Mouse (Mus musculus): ENCODE measurements around the gene Stpg3. TPM values are rescaled to one million over a fixed set of nuclear protein-coding genes. Genes with fewer than 3 reads are reported as not detected.

The Stpg3 gene
- not detected in 2 replicates for polyA plus RNA-seq (2012; rRNA removed)
- not detected in 2 replicates for polyA plus RNA-seq (2014; fragmentation: Nextera tagmentation; extraction: Ambion mirVana)

DNA sequence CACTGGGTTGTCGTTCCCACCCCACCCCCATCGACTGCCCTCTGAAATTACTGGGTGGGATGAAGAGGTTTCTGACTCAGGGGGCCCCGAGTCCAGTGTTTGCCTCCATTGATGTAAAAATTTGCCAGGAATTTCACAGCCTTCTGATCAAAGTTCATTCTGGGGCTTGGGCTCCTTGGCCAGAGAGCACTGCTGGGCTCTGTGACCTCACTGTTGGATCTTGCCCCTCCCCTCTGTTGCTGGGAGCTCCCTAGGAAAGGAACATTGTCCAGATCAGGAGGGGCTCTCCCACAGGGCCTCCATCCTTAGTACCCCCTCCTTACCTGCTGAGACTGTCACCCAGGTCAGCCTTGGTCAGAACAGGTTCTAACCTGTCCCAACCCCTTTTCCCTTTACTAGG, at the start of gene Stpg3:
Gene Stpg3 (minus strand): TSS at position 194 of the 400 bp plus-strand sequence.
- 73% methylated on average over 3 of the region's 3 CpGs for WGBS (ENCODE audit: insufficient replicate concordance)
- ATAC-seq (ENCODE audit: insufficient read depth) = no peak
- no peak for DNase-seq (ENCODE audit: low read depth in 3 of 3, low spot score in 3 of 3)
- H3K4me1 ChIP-seq (replicated peaks; ENCODE audit: control insufficient read depth in 2 of 2, insufficient read depth in 2 of 2, low read length in 1 of 2) = peaks cover 10 to 15% of the 10 kb centered on the region in 2 experiments
- TF ChIP-seq EP300 (IDR thresholded peaks at IDR 0.05; ENCODE audit: low read depth) (no peak), CTCF (IDR thresholded peaks at IDR 0.05; ENCODE audit: low read depth) (no peak)
- no peak within 1 kb of the TSS for H3K4me3 ChIP-seq (ENCODE audit: insufficient read depth in 1 of 2, low read depth in 2 of 2, low read length in 2 of 2)
- no peaks in the 10 kb centered on the region for H3K36me3 ChIP-seq (replicated peaks; ENCODE audit: control insufficient read depth, insufficient read depth, low read depth)
- no peaks in the 10 kb centered on the region; the same call in 1 of the 2 replicates for H3K27me3 ChIP-seq (ENCODE audit: control insufficient read depth, insufficient read depth, low read length)
- H3K27ac ChIP-seq = no peak within 1 kb of the TSS
- H3K4me2 ChIP-seq (ENCODE audit: low read depth) = no peak within 1 kb of the TSS
- no peaks in the 10 kb centered on the region for H3K9me3 ChIP-seq (ENCODE audit: control insufficient read depth, low read length)
- no peak within 1 kb of the TSS for H3K9ac ChIP-seq (replicated peaks)

DNA sequence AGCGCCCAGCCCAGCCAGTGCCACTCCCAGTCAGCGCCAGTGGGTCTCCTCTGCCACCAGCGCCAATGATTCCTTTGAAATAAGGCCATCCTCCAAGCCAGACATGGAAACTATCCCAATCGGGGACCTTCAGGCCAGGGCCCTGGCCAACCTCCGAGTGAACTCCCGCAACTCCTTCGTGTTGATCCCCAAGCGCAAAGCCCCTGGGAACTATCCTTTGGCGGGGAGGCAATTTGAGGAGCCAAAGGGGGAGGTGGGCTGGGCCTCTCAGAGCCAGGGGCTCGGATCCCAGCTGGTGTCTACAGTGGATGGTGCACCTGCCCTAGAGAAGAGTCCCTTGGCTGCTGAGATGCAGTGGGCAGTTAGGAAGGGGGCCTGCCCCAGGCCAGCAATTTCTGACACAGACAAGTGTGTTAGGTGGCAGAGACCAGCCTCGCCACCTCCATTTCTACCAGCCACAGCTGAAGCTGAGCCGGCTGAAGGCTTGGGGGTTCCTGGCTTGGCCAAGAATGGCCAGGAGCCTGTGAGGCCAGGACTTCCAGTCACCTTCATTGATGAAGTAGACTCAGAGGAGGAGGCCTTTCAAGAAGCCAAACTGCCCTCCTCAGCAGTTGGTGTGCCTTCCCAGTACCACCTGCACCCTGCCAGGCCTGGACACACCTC, 49.3 kb upstream of the Stpg3 start:
- H3K4me1 ChIP-seq (replicated peaks; ENCODE audit: control insufficient read depth in 2 of 2, insufficient read depth in 2 of 2, low read length in 1 of 2) = peaks cover 13 to 35% of the 10 kb centered on the region in 2 experiments
- H3K4me2 ChIP-seq (ENCODE audit: low read depth) = peak overlapping the region; percentile 99
- TF ChIP-seq CTCF (IDR thresholded peaks at IDR 0.05; ENCODE audit: low read depth) (no peak), EP300 (IDR thresholded peaks at IDR 0.05; ENCODE audit: low read depth) (no peak)
- H3K9me3 ChIP-seq (ENCODE audit: control insufficient read depth, low read length) = no peaks in the 10 kb centered on the region
- ATAC-seq (ENCODE audit: insufficient read depth) (no peak), DNase-seq (ENCODE audit: low read depth in 3 of 3, low spot score in 3 of 3) (no peak)
- WGBS (ENCODE audit: insufficient replicate concordance) = 30% methylated on average over 12 of the region's 12 CpGs
- H3K36me3 ChIP-seq (replicated peaks; ENCODE audit: control insufficient read depth, insufficient read depth, low read depth) = no peaks in the 10 kb centered on the region
- peak overlapping the region; percentile 76 for H3K9ac ChIP-seq (replicated peaks)
- H3K4me3 ChIP-seq (ENCODE audit: insufficient read depth in 1 of 2, low read depth in 2 of 2, low read length in 2 of 2) = peak overlapping the region; percentile 53 to 81
- no peaks in the 10 kb centered on the region for H3K27me3 ChIP-seq (ENCODE audit: control insufficient read depth, insufficient read depth, low read length)
- no peak overlapping the region for H3K27ac ChIP-seq

DNA sequence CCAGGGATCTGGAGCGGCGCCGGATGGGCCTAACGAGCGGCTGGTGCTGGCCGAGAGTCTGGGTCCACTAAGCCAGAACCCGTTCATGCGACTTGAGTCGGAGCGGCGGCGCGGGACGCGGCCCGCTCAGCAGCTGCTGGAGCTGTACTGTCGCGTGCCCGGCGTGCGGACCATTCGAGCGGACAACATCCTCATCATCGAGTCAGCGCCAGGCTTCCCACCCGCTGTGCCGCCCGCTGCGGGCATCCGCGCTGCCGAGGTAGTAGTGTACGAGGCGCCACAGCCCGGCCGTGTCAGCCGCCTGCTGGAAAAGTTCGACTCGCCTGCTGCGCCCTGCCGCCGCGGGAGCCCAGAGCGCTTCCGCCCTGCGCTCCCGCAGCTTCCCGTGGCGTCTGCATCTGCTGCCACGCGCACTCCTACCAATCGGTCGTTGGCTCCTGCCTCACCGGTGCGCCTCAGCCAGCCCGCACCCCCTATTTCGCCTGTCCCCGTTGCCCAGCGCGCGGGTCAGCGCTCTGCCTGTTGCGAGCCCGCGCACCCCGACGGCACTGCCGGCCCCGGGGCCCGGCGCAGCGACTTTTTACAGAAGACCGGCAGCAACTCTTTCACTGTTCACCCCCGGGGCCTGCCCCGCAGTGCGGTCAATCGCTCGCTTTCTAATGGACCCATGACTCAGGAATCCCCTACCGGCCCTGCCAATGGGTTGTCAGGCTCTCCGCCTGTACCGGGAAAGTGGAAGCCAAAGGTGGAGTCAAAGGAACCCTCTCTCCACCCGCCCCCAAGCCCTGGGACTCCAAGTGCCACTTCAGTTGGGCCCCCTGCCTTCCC, 48.6 kb upstream of the Stpg3 start:
- H3K27me3 ChIP-seq (ENCODE audit: control insufficient read depth, insufficient read depth, low read length) = no peaks in the 10 kb centered on the region
- no peak overlapping the region; the same call in 1 of the 2 replicates for H3K27ac ChIP-seq
- peak; percentile 38 for ATAC-seq (ENCODE audit: insufficient read depth)
- WGBS (ENCODE audit: insufficient replicate concordance) = under 1% methylated on average over 80 of the region's 82 CpGs
- no peaks in the 10 kb centered on the region for H3K36me3 ChIP-seq (replicated peaks; ENCODE audit: control insufficient read depth, insufficient read depth, low read depth)
- peaks cover 13 to 35% of the 10 kb centered on the region in 2 experiments for H3K4me1 ChIP-seq (replicated peaks; ENCODE audit: control insufficient read depth in 2 of 2, insufficient read depth in 2 of 2, low read length in 1 of 2)
- DNase-seq (ENCODE audit: low read depth in 3 of 3, low spot score in 3 of 3) = no peak
- TF ChIP-seq CTCF (IDR thresholded peaks at IDR 0.05; ENCODE audit: low read depth) = 0 out of 2 replicates have a peak, but pooled peaks have one; percentile 8
- TF ChIP-seq EP300 (IDR thresholded peaks at IDR 0.05; ENCODE audit: low read depth) = no peak
- peak overlapping the region; percentile 76 for H3K9ac ChIP-seq (replicated peaks)
- peak overlapping the region; percentile 53 to 81 for H3K4me3 ChIP-seq (ENCODE audit: insufficient read depth in 1 of 2, low read depth in 2 of 2, low read length in 2 of 2)
- H3K4me2 ChIP-seq (ENCODE audit: low read depth) = peak overlapping the region; percentile 99
- H3K9me3 ChIP-seq (ENCODE audit: control insufficient read depth, low read length) = no peaks in the 10 kb centered on the region

DNA sequence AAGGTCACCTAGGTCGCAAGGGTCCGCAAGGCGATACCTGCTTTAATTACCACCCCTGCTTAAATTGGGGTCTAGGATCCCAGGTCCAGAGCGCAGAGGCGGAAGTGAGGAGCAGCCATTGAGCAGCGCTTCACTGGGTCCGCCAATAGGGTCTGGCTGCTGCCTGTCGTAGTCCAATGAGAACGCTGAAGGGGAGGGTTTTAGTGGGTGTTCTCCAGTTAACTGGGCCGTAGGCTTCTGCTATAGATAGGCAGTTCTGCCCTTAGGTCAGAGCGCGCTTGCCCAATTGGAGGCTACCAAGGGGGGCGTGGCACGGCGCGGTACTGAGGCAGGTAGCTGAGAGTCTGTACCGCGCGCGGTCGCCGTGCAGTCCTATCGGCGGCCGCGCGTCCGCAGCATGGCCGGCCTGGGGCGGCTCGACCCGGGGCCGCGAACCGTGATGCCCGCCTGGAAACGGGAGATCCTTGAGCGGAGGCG, 47.9 kb upstream of the Stpg3 start, which contains the start of gene Tprn:
Gene Tprn (plus strand): TSS at position 328 of the 477 bp plus-strand sequence.
- no peaks in the 10 kb centered on the region for H3K36me3 ChIP-seq (replicated peaks; ENCODE audit: control insufficient read depth, insufficient read depth, low read depth)
- peak within 1 kb of the TSS; percentile 76 for H3K9ac ChIP-seq (replicated peaks)
- ATAC-seq (ENCODE audit: insufficient read depth) (peak; percentile 100), DNase-seq (ENCODE audit: low read depth in 3 of 3, low spot score in 3 of 3) (peak; percentile 97 to 98 (median 97))
- 0% methylated on average over 39 of the region's 39 CpGs for WGBS (ENCODE audit: insufficient replicate concordance)
- no peak for TF ChIP-seq EP300 (IDR thresholded peaks at IDR 0.05; ENCODE audit: low read depth)
- no peak for TF ChIP-seq CTCF (IDR thresholded peaks at IDR 0.05; ENCODE audit: low read depth)
- H3K27ac ChIP-seq = peak within 1 kb of the TSS; percentile 43; the same call in 1 of the 2 replicates
- H3K4me1 ChIP-seq (replicated peaks; ENCODE audit: control insufficient read depth in 2 of 2, insufficient read depth in 2 of 2, low read length in 1 of 2) = peaks cover 12 to 32% of the 10 kb centered on the region in 2 experiments
- H3K9me3 ChIP-seq (ENCODE audit: control insufficient read depth, low read length) = no peaks in the 10 kb centered on the region
- no peaks in the 10 kb centered on the region for H3K27me3 ChIP-seq (ENCODE audit: control insufficient read depth, insufficient read depth, low read length)
- H3K4me3 ChIP-seq (ENCODE audit: insufficient read depth in 1 of 2, low read depth in 2 of 2, low read length in 2 of 2) = peak within 1 kb of the TSS; percentile 80 to 81
- peak within 1 kb of the TSS; percentile 99 for H3K4me2 ChIP-seq (ENCODE audit: low read depth)

Measured in liver, embryonic 14.5 days (tissue).